Mouse (Mus musculus) brown adipose tissue, adult 24 weeks (tissue): ENCODE data around the gene Tgds. TPM values are rescaled to one million over a fixed set of nuclear protein-coding genes. Genes with fewer than 3 reads are reported as not detected.
"Not testable (repeated sequence)": the region's sequence is repeated elsewhere in the genome, so short reads cannot be mapped to it uniquely, and the experiment has no call there.

Source experiments
- H3K27ac ChIP-seq: fragments of 200-500 bp; replicated peaks from 2 replicates; pipeline ENCODE4 v1.5.1; 2012; ENCODE audit warnings: low read depth, mild to moderate bottlenecking, low read length
- H3K4me1 ChIP-seq: fragments of 200-500 bp; 2 replicates; pipeline ENCODE4 v1.6.1; 2012; ENCODE audit warnings: low read length, mixed read lengths; ENCODE audit not compliant: control insufficient read depth, insufficient read depth, insufficient read length
- H3K4me3 ChIP-seq: fragments of 200-500 bp; 2 replicates; pipeline ENCODE4 v1.5.1; 2012; ENCODE audit warnings: low read depth, mild to moderate bottlenecking, low read length, moderate library complexity; ENCODE audit not compliant: insufficient read depth
- polyA plus RNA-seq: library from polyadenylated mRNA; stranded (reverse); fragments of >200 nt; gene quantifications from 2 replicates; pipeline ENCODE4 v1.2.4, GENCODE M21; 2012; ENCODE audit not compliant: missing spikeins, insufficient read depth, insufficient read length

Tgds gene
- 11.0 and 14.8 TPM in 2 replicates for polyA plus RNA-seq

GRCm38 (mm10) chr14:118132642-118132977 lies at the start of gene Tgds:
Tgds (minus strand) TSS chr14:118132755.
- peaks cover 7% of the 10 kb centered on the region; the same call in 1 of the 2 replicates for H3K4me1 ChIP-seq
- peak within 1 kb of the TSS; percentile 91 for H3K4me3 ChIP-seq
- H3K27ac ChIP-seq, result peak within 1 kb of the TSS; percentile 37; the same call in 1 of the 2 replicates

- Histone ChIP-seq H3K4me1 (no peaks in the 10 kb centered on the region), H3K27ac (no peak overlapping the region), H3K4me3 (peak overlapping the region; percentile 98)
These were observed 48.2 kb upstream of the Tgds start for GRCm38 (mm10) chr14:118180711-118181177.

- Histone ChIP-seq H3K4me3 (peak overlapping the region; percentile 98), H3K4me1 (no peaks in the 10 kb centered on the region), H3K27ac (peak overlapping the region; percentile 69)
These were observed 47.6 kb upstream of the Tgds start for GRCm38 (mm10) chr14:118180117-118180557.

- peak overlapping the region; percentile 98 for H3K4me3 ChIP-seq
- no peaks in the 10 kb centered on the region for H3K4me1 ChIP-seq
- H3K27ac ChIP-seq, result no peak overlapping the region
These were observed 47.1 kb upstream of the Tgds start for GRCm38 (mm10) chr14:118179701-118180100.

- Histone ChIP-seq H3K27ac (no peak overlapping the region), H3K4me3 (no peak overlapping the region), H3K4me1 (no peaks in the 10 kb centered on the region)
These were observed 46.7 kb upstream of the Tgds start for GRCm38 (mm10) chr14:118179251-118179650.

GRCm38 (mm10) chr14:118175694-118176085 lies 43.1 kb upstream of the Tgds start:
- Histone ChIP-seq H3K27ac (no peak overlapping the region), H3K4me3 (no peak overlapping the region), H3K4me1 (no peaks in the 10 kb centered on the region)

- H3K4me3 ChIP-seq, result no peak overlapping the region
- no peak overlapping the region for H3K27ac ChIP-seq
- no peaks in the 10 kb centered on the region for H3K4me1 ChIP-seq
These were observed 42.6 kb upstream of the Tgds start for GRCm38 (mm10) chr14:118175071-118175693.

GRCm38 (mm10) chr14:118173590-118174203 lies 41.1 kb upstream of the Tgds start:
- Histone ChIP-seq H3K4me3 (no peak overlapping the region), H3K4me1 (no peaks in the 10 kb centered on the region), H3K27ac (no peak overlapping the region)

- Histone ChIP-seq H3K27ac (no peak overlapping the region), H3K4me3 (no peak overlapping the region), H3K4me1 (no peaks in the 10 kb centered on the region)
These were observed 36.2 kb upstream of the Tgds start for GRCm38 (mm10) chr14:118168776-118169175.

GRCm38 (mm10) chr14:118162640-118163039 lies 30.1 kb upstream of the Tgds start:
- Histone ChIP-seq H3K27ac (no peak overlapping the region), H3K4me3 (no peak overlapping the region), H3K4me1 (no peaks in the 10 kb centered on the region)

GRCm38 (mm10) chr14:118161751-118162150 lies 29.2 kb upstream of the Tgds start:
- H3K27ac ChIP-seq, result no peak overlapping the region
- no peak overlapping the region for H3K4me3 ChIP-seq
- H3K4me1 ChIP-seq, result no peaks in the 10 kb centered on the region

- Histone ChIP-seq H3K4me3 (no peak overlapping the region), H3K4me1 (no peaks in the 10 kb centered on the region), H3K27ac (no peak overlapping the region)
These were observed 24.6 kb upstream of the Tgds start for GRCm38 (mm10) chr14:118157146-118157545.

- H3K27ac ChIP-seq, result no peak overlapping the region
- no peak overlapping the region for H3K4me3 ChIP-seq
- H3K4me1 ChIP-seq, result no peaks in the 10 kb centered on the region
These were observed 24.2 kb upstream of the Tgds start for GRCm38 (mm10) chr14:118156740-118157139.

- not testable (repeated sequence) for H3K27ac ChIP-seq, H3K4me3 ChIP-seq, H3K4me1 ChIP-seq
These were observed 23.5 kb upstream of the Tgds start for GRCm38 (mm10) chr14:118156056-118156455.

GRCm38 (mm10) chr14:118152294-118152651 lies 19.7 kb upstream of the Tgds start:
- Histone ChIP-seq H3K4me1 (no peaks in the 10 kb centered on the region), H3K4me3 (no peak overlapping the region), H3K27ac (no peak overlapping the region)
